Mouse (Mus musculus): Measurements from ENCODE around the gene Il1a. TPM values are rescaled to one million over a fixed set of nuclear protein-coding genes. Genes with fewer than 3 reads are reported as not detected.

Gene Il1a
- total RNA-seq, 2 experiments from 2014 or later: 0.47 to 0.71 TPM

- no peak for DNase-seq (ENCODE audit: low spot score in 2 of 2)
These were observed 44.5 kb downstream of the Il1a start for GRCm38 (mm10) chr2:129265316-129265715.

- DNase-seq (ENCODE audit: low spot score in 2 of 2): no peak
These were observed 46.7 kb downstream of the Il1a start for GRCm38 (mm10) chr2:129263073-129263472.

GRCm38 (mm10) chr2:129261151-129261794 lies 48.5 kb downstream of the Il1a start:
- DNase-seq (ENCODE audit: low spot score in 2 of 2): no peak

GRCm38 (mm10) chr2:129260646-129261045 lies 49.1 kb downstream of the Il1a start:
- DNase-seq (ENCODE audit: low spot score in 2 of 2): no peak

GRCm38 (mm10) chr2:129258475-129259211 lies 51.1 kb downstream of the Il1a start:
- peak; percentile 53 to 82 for DNase-seq (ENCODE audit: low spot score in 2 of 2)

- DNase-seq (ENCODE audit: low spot score in 2 of 2): no peak
These were observed 51.7 kb downstream of the Il1a start for GRCm38 (mm10) chr2:129258056-129258455.

GRCm38 (mm10) chr2:129256006-129256405 lies 53.8 kb downstream of the Il1a start:
- DNase-seq (ENCODE audit: low spot score in 2 of 2): no peak

- DNase-seq (ENCODE audit: low spot score in 2 of 2): no peak
These were observed 55.7 kb downstream of the Il1a start for GRCm38 (mm10) chr2:129254076-129254475.

- no peak for DNase-seq (ENCODE audit: low spot score in 2 of 2)
These were observed 56.2 kb downstream of the Il1a start for GRCm38 (mm10) chr2:129253631-129253970.

GRCm38 (mm10) chr2:129252836-129253630 lies 56.7 kb downstream of the Il1a start:
- no peak for DNase-seq (ENCODE audit: low spot score in 2 of 2)

Other genes with a start within 250 kb of the Il1a start
- gene Ttl, start 244.0 kb downstream of the Il1a start, total RNA-seq (2021): 10 to 100 TPM; 34.3 to 34.5 TPM
- 10 to 100 TPM; 15.0 to 19.5 TPM for gene Polr1b, start 209.0 kb downstream of the Il1a start, total RNA-seq (2021)
- gene Chchd5, start 180.3 kb downstream of the Il1a start, total RNA-seq (2021): 10 to 100 TPM; 12.1 to 12.2 TPM
- gene Slc20a1, start 111.2 kb downstream of the Il1a start, total RNA-seq (2021): 100 to 1,000 TPM; 126 to 129 TPM
- under 1 TPM; 0.23 to 0.30 TPM for gene Ckap2l, start 12.8 kb downstream of the Il1a start, total RNA-seq (2021)
- not detected for gene Il1b, start 61.2 kb upstream of the Il1a start, total RNA-seq (2021)
- gene F830045P16Rik, start 226.6 kb upstream of the Il1a start, total RNA-seq (2021): under 1 TPM; 0.22 to 0.43 TPM

Data from layer of hippocampus, adult 18-20 months (tissue).